Mouse (Mus musculus): ENCODE measurements around the gene Cdx2. TPM values are rescaled to one million over a fixed set of nuclear protein-coding genes. Genes with fewer than 3 reads are reported as not detected.

Cdx2 gene
- polyA plus RNA-seq (2015; fragmentation: Nextera tagmentation; extraction: Ambion mirVana), result not detected in 2 replicates

GRCm38 (mm10) chr5:147306638-147307397 is at the start of gene Cdx2:
Cdx2 (minus strand) TSS chr5:147307270.
- Histone ChIP-seq H3K27ac (no peak within 1 kb of the TSS), H3K27me3 (replicated peaks) (peaks cover 100% of the 10 kb centered on the region), H3K4me2 (0 out of 2 replicates have a peak within 1 kb of the TSS, but pooled peaks have one; percentile 3), H3K36me3 (replicated peaks) (no peaks in the 10 kb centered on the region), H3K4me1 (peaks cover 23% of the 10 kb centered on the region), H3K4me3 (no peak within 1 kb of the TSS), H3K9me3 (no peaks in the 10 kb centered on the region), H3K9ac (no peak within 1 kb of the TSS)
- ATAC-seq (replicated peaks), result no peak
- under 1% methylated on average over 63 of the region's 63 CpGs for WGBS

DNA sequence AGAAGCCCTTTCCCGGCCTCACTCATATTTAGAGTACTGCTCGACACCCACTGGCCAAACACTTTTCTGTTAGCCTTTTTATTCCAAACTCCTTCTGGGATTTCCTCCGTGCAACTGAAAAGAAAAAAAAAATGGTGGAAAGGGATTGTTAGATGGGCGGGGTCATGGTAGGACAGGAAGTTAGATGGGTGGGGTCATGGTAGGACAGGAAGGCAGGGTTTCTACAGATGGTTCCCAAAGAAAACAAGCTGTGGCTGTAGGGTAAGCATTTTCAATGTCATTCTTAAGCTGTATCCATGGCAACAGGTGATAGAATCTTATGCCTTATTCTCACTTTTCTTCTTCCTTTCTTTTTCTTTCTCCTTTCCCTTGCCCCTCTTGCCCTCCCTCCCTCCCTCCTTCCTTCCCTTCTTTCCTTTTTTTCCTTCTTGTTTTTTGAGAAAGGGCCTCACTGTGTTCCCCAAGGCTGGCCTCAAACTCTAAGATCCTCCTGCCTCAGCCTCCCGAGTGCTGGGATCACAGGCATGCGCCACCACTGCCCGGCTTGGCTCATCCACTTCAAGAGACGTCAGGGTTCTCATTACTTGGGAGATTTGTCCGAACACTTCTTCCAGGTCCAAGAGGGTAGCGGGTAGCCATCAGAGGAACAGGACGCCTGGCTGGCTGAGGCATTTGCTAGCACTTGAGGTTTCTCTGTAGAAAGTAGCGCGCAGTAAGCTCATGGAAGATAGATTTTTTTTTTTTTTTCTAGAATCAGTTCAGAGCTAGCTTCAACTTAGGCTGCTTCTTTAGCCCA is 49.4 kb upstream of the Cdx2 start:
- Histone ChIP-seq H3K36me3 (replicated peaks) (no peaks in the 10 kb centered on the region), H3K4me2 (no peak overlapping the region), H3K27me3 (replicated peaks) (no peaks in the 10 kb centered on the region), H3K9me3 (no peaks in the 10 kb centered on the region), H3K9ac (no peak overlapping the region), H3K4me1 (no peaks in the 10 kb centered on the region), H3K27ac (no peak overlapping the region), H3K4me3 (no peak overlapping the region)
- WGBS, result 92% methylated on average over 13 of the region's 13 CpGs
- ATAC-seq (replicated peaks), result no peak

- Histone ChIP-seq H3K4me1 (no peaks in the 10 kb centered on the region), H3K4me2 (no peak overlapping the region), H3K27me3 (replicated peaks) (no peaks in the 10 kb centered on the region), H3K4me3 (no peak overlapping the region), H3K36me3 (replicated peaks) (no peaks in the 10 kb centered on the region), H3K9me3 (no peaks in the 10 kb centered on the region), H3K9ac (no peak overlapping the region), H3K27ac (no peak overlapping the region)
- WGBS, result 80% methylated on average over 3 of the region's 3 CpGs
- ATAC-seq (replicated peaks), result no peak
Observed at GRCm38 (mm10) chr5:147355788-147356187, 48.7 kb upstream of the Cdx2 start.

DNA sequence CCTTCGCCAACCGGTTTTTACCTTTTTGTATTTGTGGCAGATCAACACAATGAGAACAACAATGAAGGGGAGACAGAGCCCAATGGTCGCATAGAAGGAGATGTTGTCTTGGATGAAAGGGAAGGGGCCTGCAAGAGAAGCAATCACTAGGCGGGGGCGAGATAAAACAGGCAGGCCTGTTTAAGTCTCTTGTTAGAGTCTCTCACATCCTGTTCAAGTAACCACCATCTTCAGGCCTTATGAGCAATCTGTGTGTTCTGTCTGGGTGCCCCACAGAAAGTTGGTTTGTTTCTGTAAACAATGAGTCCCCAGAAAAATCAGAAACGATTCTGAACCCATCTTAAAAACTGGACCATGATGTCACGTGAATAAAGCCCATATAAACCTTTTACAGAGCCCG is 47.9 kb upstream of the Cdx2 start:
- Histone ChIP-seq H3K9ac (no peak overlapping the region), H3K36me3 (replicated peaks) (no peaks in the 10 kb centered on the region), H3K27me3 (replicated peaks) (no peaks in the 10 kb centered on the region), H3K27ac (no peak overlapping the region), H3K9me3 (no peaks in the 10 kb centered on the region), H3K4me1 (no peaks in the 10 kb centered on the region), H3K4me3 (no peak overlapping the region), H3K4me2 (no peak overlapping the region)
- ATAC-seq (replicated peaks), result no peak
- WGBS, result 71% methylated on average over 8 of the region's 8 CpGs

- WGBS, result 60% methylated on average over 17 of the region's 17 CpGs
- no peak overlapping the region for H3K27ac ChIP-seq
- H3K36me3 ChIP-seq (replicated peaks), result no peaks in the 10 kb centered on the region
- no peak for ATAC-seq (replicated peaks)
- H3K4me2 ChIP-seq, result no peak overlapping the region
- H3K4me3 ChIP-seq, result no peak overlapping the region
- no peaks in the 10 kb centered on the region for H3K9me3 ChIP-seq
- no peak overlapping the region for H3K9ac ChIP-seq
- H3K27me3 ChIP-seq (replicated peaks), result no peaks in the 10 kb centered on the region
- no peaks in the 10 kb centered on the region for H3K4me1 ChIP-seq
Observed at GRCm38 (mm10) chr5:147354161-147354780, 47.2 kb upstream of the Cdx2 start.

DNA sequence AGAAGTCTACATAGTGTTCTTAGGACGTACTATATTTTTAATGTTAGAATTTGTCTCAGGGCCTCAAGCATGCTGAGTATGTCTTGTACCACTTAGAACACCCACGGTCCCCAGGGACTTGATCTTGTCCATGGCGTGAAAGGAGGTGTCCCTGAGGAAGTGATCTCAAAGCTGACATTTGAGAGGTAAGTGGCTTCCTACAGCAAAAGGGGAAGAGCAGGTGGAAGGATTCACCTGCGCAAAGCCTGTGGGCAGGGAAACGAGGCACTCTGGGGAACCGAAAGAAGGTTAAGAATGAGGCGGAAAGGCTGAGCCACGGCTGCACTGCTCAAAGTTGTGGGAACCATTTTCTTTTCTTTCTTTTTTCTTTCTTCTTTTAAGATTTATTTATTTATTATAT is 44.9 kb upstream of the Cdx2 start:
- no peak overlapping the region for H3K9ac ChIP-seq
- no peaks in the 10 kb centered on the region for H3K27me3 ChIP-seq (replicated peaks)
- H3K36me3 ChIP-seq (replicated peaks), result no peaks in the 10 kb centered on the region
- no peak for ATAC-seq (replicated peaks)
- no peaks in the 10 kb centered on the region for H3K4me1 ChIP-seq
- 89% methylated on average over 8 of the region's 8 CpGs for WGBS
- H3K4me3 ChIP-seq, result no peak overlapping the region
- no peaks in the 10 kb centered on the region for H3K9me3 ChIP-seq
- H3K27ac ChIP-seq, result no peak overlapping the region
- no peak overlapping the region for H3K4me2 ChIP-seq

DNA sequence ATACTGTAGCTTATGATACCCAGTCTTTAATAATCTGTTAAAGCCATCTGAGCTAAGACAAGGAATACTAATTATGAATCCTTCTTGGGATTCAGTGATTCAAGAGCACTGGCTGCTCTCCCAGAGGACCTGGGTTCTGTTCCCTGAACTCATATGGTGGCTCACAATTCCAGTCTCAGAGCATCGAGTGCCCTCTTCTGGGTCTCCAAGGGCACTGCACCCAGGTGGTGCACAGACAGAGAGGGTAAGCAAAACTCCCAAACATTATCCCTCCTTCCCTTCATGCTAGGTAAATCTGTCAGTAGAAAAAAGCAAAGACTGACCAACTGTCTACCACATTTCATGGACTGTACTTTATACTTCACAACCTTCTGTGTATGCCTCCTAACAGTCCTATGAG is 38.9 kb upstream of the Cdx2 start:
- Histone ChIP-seq H3K27ac (no peak overlapping the region), H3K4me1 (no peaks in the 10 kb centered on the region), H3K36me3 (replicated peaks) (no peaks in the 10 kb centered on the region), H3K9ac (no peak overlapping the region), H3K4me3 (no peak overlapping the region), H3K4me2 (no peak overlapping the region), H3K27me3 (replicated peaks) (no peaks in the 10 kb centered on the region), H3K9me3 (no peaks in the 10 kb centered on the region)
- no peak for ATAC-seq (replicated peaks)
- WGBS, result 78% methylated on average over 1 of the region's 1 CpGs

DNA sequence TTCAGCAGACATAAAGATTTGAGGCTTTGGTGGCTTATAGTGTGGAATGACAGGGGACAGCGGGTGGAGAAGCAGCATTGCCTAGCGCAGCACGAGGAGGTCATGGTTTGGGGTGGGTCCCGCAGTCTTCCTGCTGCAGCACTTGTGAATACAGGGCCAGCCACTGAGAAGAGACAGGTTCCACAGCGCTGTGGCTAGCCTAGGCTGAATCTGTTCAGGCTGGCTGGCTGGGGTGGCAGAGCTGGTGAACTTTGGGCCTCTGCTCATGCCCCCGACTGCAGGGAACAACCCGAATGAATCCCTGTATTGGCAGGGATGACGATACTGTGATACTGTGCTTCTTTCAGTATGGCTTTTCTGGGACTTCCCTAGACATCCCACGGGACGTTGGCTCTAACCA is 36.8 kb upstream of the Cdx2 start:
- H3K36me3 ChIP-seq (replicated peaks), result no peaks in the 10 kb centered on the region
- WGBS, result 82% methylated on average over 10 of the region's 10 CpGs
- H3K9me3 ChIP-seq, result no peaks in the 10 kb centered on the region
- no peak overlapping the region for H3K27ac ChIP-seq
- ATAC-seq (replicated peaks), result no peak
- H3K27me3 ChIP-seq (replicated peaks), result no peaks in the 10 kb centered on the region
- H3K4me3 ChIP-seq, result no peak overlapping the region
- no peak overlapping the region for H3K9ac ChIP-seq
- no peak overlapping the region for H3K4me2 ChIP-seq
- no peaks in the 10 kb centered on the region for H3K4me1 ChIP-seq

GRCm38 (mm10) chr5:147342901-147343300 is 35.8 kb upstream of the Cdx2 start:
- Histone ChIP-seq H3K9me3 (no peaks in the 10 kb centered on the region), H3K27me3 (replicated peaks) (no peaks in the 10 kb centered on the region), H3K9ac (no peak overlapping the region), H3K36me3 (replicated peaks) (no peaks in the 10 kb centered on the region), H3K4me3 (no peak overlapping the region), H3K4me2 (no peak overlapping the region), H3K4me1 (no peaks in the 10 kb centered on the region), H3K27ac (no peak overlapping the region)
- WGBS, result 91% methylated on average over 6 of the region's 6 CpGs
- ATAC-seq (replicated peaks), result no peak

- no peak overlapping the region for H3K27ac ChIP-seq
- H3K36me3 ChIP-seq (replicated peaks), result no peaks in the 10 kb centered on the region
- WGBS, result 80% methylated on average over 13 of the region's 13 CpGs
- no peak overlapping the region for H3K4me2 ChIP-seq
- no peak overlapping the region for H3K9ac ChIP-seq
- no peaks in the 10 kb centered on the region for H3K27me3 ChIP-seq (replicated peaks)
- no peaks in the 10 kb centered on the region for H3K9me3 ChIP-seq
- H3K4me3 ChIP-seq, result no peak overlapping the region
- no peak for ATAC-seq (replicated peaks)
- no peaks in the 10 kb centered on the region for H3K4me1 ChIP-seq
Observed at GRCm38 (mm10) chr5:147340741-147341414, 33.8 kb upstream of the Cdx2 start.

DNA sequence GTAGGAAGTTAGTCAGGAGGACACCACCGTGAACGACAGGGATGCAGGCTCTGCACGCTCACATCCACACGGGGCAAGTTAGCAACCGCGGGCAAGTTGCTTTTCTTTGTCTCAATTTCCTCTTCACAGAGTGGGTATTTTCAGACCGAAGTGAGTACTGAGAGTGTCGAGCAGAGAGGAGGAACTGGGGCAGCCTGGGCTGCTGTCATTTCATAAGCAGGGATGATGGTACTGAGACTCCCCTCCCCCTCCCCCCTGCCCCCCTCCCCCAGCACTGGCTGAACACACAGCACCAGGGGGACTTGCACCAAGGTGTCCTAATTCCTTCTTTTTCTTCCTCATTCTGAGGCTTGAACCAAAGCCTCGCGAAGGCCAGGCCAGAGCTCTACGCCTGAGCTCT is 32.5 kb upstream of the Cdx2 start:
- no peak overlapping the region for H3K9ac ChIP-seq
- no peaks in the 10 kb centered on the region for H3K9me3 ChIP-seq
- ATAC-seq (replicated peaks), result no peak
- H3K36me3 ChIP-seq (replicated peaks), result no peaks in the 10 kb centered on the region
- no peak overlapping the region for H3K4me2 ChIP-seq
- H3K4me1 ChIP-seq, result no peaks in the 10 kb centered on the region
- H3K4me3 ChIP-seq, result no peak overlapping the region
- whole genome bisulfite sequencing, result 88% methylated on average over 11 of the region's 11 CpGs
- H3K27ac ChIP-seq, result no peak overlapping the region
- no peaks in the 10 kb centered on the region for H3K27me3 ChIP-seq (replicated peaks)

DNA sequence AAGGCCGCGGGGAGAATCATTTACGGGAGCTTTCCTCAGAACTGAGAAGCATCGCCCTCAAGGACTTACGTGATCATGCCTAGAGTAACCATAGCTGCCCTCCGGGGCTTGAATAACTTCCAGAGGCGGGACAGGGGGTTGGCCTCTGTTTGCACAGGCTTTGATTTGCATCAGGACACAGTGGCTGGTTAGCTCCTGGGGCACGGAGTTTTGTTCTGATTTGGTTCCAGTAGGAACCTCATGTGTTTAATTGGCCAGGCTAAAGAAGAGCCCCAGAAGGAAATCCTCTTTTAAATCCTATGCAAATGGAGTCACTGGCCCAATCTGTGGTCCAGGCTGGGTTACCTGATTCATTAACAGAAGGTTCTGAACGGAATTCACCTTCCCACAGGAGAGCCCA is 31.9 kb upstream of the Cdx2 start:
- WGBS, result 56% methylated on average over 9 of the region's 9 CpGs
- Histone ChIP-seq H3K36me3 (replicated peaks) (no peaks in the 10 kb centered on the region), H3K27ac (no peak overlapping the region), H3K4me3 (no peak overlapping the region), H3K27me3 (replicated peaks) (no peaks in the 10 kb centered on the region), H3K4me1 (no peaks in the 10 kb centered on the region), H3K9ac (no peak overlapping the region), H3K9me3 (no peaks in the 10 kb centered on the region), H3K4me2 (no peak overlapping the region)
- no peak for ATAC-seq (replicated peaks)
